Mouse (Mus musculus): ENCODE measurements around the gene Drc3. TPM values are rescaled to one million over a fixed set of nuclear protein-coding genes. Genes with fewer than 3 reads are reported as not detected.

The Drc3 gene
- polyA plus RNA-seq, 1 experiment from 2014 or later, result 1.9 TPM

DNA sequence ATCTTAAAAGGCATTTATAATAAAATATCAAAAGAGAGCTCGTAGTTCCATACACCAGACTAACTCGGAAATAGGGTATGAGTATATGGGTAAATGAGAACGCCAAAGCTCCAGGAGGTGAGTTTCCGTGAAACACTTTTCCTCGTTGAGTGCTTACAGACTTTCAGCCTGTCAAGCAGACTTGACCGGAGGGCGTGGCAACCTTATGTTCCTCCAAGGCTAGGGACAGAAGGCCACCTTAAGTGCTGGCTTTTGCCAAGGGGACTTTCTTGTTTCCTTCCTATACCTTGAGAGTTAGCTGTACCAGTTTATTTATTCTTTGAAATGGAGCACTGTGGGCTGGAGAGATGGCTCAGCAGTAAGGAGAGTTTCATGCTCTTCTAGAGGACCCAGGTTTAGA, 87.0 kb downstream of the Drc3 start:
- H3K9ac ChIP-seq, result no peak overlapping the region
- H3K27ac ChIP-seq, result no peak overlapping the region
- 33% methylated on average over 7 of the region's 7 CpGs for WGBS
- no peak for ATAC-seq
- no peak overlapping the region for H3K4me3 ChIP-seq (replicated peaks)
- no peaks in the 10 kb centered on the region for H3K27me3 ChIP-seq (replicated peaks)
- no peaks in the 10 kb centered on the region for H3K4me1 ChIP-seq (replicated peaks)
- no peaks in the 10 kb centered on the region for H3K9me3 ChIP-seq
- no peak overlapping the region for H3K4me2 ChIP-seq (replicated peaks)
- peaks cover 14% of the 10 kb centered on the region for H3K36me3 ChIP-seq

- H3K36me3 ChIP-seq, result peaks cover 14% of the 10 kb centered on the region
- 90% methylated on average over 6 of the region's 6 CpGs for WGBS
- H3K27ac ChIP-seq, result no peak overlapping the region
- H3K27me3 ChIP-seq (replicated peaks), result no peaks in the 10 kb centered on the region
- H3K4me2 ChIP-seq (replicated peaks), result no peak overlapping the region
- no peak overlapping the region for H3K4me3 ChIP-seq (replicated peaks)
- ATAC-seq, result no peak
- H3K9me3 ChIP-seq, result no peaks in the 10 kb centered on the region
- no peak overlapping the region for H3K9ac ChIP-seq
- H3K4me1 ChIP-seq (replicated peaks), result no peaks in the 10 kb centered on the region
Measured at GRCm38 (mm10) chr11:60442896-60443295, 89.8 kb downstream of the Drc3 start.

Other genes with a start within 250 kb of the Drc3 start
- gene Rai1, start 248.3 kb upstream of the Drc3 start, polyA plus RNA-seq (2015; fragmentation: Nextera tagmentation; extraction: Ambion mirVana), result 18.2 and 18.5 TPM in 2 replicates
- gene Srebf1, start 130.7 kb upstream of the Drc3 start, polyA plus RNA-seq (2015; fragmentation: Nextera tagmentation; extraction: Ambion mirVana), result 89.5 and 108 TPM in 2 replicates
- 22.3 and 27.1 TPM in 2 replicates for gene Tom1l2, start 424 bp upstream of the Drc3 start, polyA plus RNA-seq (2015; fragmentation: Nextera tagmentation; extraction: Ambion mirVana)
- 24.5 and 24.6 TPM in 2 replicates for gene Gid4, start 63.8 kb downstream of the Drc3 start, polyA plus RNA-seq (2015; fragmentation: Nextera tagmentation; extraction: Ambion mirVana)
- 57.6 and 62.7 TPM in 2 replicates for gene Atpaf2, start 65.1 kb downstream of the Drc3 start, polyA plus RNA-seq (2015; fragmentation: Nextera tagmentation; extraction: Ambion mirVana)
- gene Drg2, start 101.3 kb downstream of the Drc3 start, polyA plus RNA-seq (2015; fragmentation: Nextera tagmentation; extraction: Ambion mirVana), result 96.7 and 101 TPM in 2 replicates
- gene Myo15, start 116.0 kb downstream of the Drc3 start, polyA plus RNA-seq (2015; fragmentation: Nextera tagmentation; extraction: Ambion mirVana), result 0.18 and 0.19 TPM in 2 replicates
- gene Alkbh5, start 183.1 kb downstream of the Drc3 start, polyA plus RNA-seq (2015; fragmentation: Nextera tagmentation; extraction: Ambion mirVana), result 39.5 and 44.9 TPM in 2 replicates

Data from intestine, embryonic 15.5 days (tissue).